Mouse (Mus musculus) urinary bladder, postnatal 10 days (tissue): ENCODE results near the gene Slc11a2.
"Not testable (repeated sequence)": the region's sequence is repeated elsewhere in the genome, so short reads cannot be mapped to it uniquely, and the experiment has no call there.

ENCODE experiments used
- DNase-seq: peaks from one replicate; pipeline ENCODE4 v3.0.0; 2022; ENCODE audit warnings: low spot score

The Slc11a2 gene

GRCm38 (mm10) chr15:100402798-100403197 is 22.1 kb downstream of the Slc11a2 start:
- no peak for DNase-seq

GRCm38 (mm10) chr15:100402347-100402746 is 22.5 kb downstream of the Slc11a2 start:
- no peak for DNase-seq

GRCm38 (mm10) chr15:100401811-100402210 is 23.1 kb downstream of the Slc11a2 start:
- no peak for DNase-seq

GRCm38 (mm10) chr15:100400592-100401250 is 24.2 kb downstream of the Slc11a2 start:
- no peak for DNase-seq

DNA sequence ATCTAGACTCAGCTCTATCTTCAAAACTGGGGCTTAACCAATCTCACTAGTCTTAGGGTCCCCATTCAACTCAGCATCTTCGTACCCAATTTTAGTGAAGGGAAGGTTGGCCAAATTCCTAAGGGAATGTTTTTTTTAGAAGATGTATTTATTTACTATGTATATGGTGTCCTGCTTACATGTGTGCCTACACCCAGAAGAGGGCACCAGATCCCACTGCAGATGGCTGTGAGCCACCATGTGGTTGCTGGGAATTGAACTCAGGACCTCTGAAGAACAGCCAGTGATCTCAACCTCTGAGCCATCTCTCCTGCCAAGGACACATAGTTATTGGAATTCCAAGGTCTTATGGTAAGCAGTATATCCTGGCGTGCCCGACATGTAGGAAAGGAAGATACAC is 29.3 kb downstream of the Slc11a2 start:
- DNase-seq: no peak

- DNase-seq: no peak
These were observed 31.9 kb downstream of the Slc11a2 start for GRCm38 (mm10) chr15:100393016-100393415.

GRCm38 (mm10) chr15:100391599-100391998 is 33.3 kb downstream of the Slc11a2 start:
- DNase-seq: no peak

- no peak for DNase-seq
These were observed 33.8 kb downstream of the Slc11a2 start for GRCm38 (mm10) chr15:100391066-100391465.

- DNase-seq: no peak
These were observed 36.0 kb downstream of the Slc11a2 start for GRCm38 (mm10) chr15:100388886-100389285.

DNA sequence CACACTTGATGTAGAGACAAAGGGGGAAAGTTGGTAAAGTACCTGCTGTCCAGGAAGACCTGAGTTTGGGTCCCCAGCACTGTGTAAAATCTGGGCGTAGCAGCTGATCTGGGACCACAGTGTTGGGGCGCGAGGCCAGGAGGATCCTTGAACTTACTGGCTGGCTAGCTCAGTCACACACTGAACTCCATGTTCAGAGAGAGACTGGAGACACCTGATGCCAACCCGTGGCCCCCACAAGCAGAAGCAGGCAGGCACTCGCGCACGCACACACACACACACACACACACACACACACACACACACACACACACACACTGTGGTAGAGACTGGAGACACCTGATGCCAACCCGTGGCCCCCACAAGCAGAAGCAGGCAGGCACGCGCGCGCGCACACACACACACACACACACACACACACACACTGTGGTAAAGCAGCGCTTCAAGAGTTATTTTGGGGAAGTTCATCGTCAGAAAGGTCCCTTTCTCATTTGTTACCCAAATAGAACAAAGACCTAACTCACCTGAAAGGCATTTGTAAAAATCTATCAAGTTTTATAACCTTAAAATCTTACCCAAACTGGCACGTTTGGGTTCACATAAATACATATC is 36.5 kb downstream of the Slc11a2 start:
- DNase-seq: no peak

DNA sequence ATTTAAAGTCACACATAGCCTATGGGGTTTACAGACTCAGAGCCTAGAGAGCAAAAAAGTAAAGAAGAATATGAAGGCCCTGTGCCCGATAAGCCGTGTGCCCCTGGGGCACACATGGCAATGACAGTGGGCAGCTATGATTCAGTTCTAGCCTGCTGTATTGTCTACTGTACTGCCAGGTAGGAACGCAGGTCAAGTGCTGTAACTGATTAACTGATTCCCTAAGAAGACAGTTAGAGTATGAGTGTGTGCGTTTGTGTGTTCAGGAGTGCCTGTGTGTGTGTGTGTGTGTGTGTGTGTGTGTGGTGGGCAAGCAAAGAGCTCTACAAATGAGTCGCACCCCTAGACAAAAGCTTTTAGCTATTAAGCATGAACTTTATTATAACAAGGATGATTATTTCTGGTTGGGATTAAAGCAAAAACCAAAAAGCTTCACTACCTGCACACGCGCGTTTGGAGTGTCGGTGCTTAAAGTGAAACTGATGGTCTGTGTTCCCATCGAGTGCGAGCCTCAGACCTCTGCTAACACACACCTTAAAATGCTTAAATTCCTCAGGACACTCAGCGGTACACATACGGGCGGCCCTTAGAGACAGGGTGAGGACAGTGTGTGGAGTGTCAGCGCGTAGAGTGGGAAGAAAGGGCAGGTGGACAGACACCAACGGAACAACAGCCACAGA is 37.2 kb downstream of the Slc11a2 start:
- no peak for DNase-seq

DNA sequence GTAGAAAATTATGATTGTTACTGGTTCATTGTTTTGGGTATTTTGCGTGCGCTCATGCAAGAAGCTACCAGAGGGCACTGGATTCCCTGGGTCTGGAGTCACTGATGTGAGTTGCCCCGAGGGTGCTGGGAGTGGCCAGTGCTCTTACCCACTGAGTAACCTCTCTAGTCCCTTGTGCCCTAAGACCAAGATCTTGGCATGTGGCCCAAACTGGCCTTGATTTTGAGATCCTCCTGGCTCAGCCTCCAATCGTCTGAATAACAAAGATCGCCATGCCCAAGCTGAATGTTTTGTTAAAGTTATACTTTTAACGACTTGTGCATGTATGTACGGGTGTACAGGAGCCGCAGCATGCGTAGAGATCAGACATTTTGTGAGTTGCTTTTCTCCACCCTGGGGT is 39.2 kb downstream of the Slc11a2 start:
- no peak for DNase-seq

- DNase-seq: no peak
These were observed 44.8 kb downstream of the Slc11a2 start for GRCm38 (mm10) chr15:100380104-100380503.

DNA sequence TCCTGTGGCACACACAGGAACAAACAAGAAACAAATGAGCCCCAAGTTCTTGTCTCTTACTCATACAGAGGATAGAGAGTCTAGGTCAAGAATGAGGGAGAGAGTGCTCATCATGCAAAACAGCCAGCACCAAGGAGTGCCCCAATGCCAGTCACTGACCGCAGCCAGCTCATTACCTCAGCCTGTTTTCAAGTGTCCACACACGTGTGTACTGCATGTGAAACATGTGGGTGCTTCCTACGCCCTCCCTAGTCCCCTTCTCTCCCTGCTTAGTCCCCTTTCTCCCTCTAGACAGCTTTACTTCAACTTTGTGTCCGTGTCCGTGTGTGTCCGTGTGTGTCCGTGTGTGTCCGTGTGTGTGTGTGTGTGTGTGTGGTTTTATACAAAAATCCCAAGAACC is 45.2 kb downstream of the Slc11a2 start:
- no peak for DNase-seq

DNA sequence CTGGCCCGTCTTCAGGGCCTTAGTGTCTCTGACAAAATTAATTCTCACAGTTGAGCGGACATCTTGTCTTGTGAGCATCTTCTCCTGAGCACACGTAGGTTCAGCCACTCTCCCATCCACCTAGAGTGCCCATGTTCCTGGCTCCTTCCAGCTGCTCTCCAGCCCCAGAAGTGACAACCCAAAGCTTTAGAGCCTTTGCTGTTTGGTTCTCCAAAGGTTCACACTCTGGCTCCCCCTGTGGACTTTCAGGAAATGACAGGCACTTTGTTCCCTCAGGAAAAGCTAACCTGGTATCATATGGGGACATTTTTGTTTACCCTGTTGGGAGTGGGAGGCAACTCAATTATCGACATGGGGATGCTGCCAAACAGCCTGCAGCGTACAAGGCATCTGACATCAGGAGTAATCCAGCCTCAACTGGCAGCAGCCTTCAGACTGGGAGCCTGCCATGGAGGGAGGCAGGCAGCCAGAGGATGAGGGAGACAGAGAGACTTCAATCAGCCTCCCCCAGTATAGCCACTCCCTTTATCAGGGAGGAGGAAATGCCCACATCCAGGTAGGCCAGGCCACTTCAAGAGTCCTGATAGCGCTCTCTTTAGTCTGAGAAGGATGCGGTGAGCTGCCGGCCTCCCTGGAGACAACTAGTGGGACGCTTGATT is 46.9 kb downstream of the Slc11a2 start:
- DNase-seq: not testable (repeated sequence)

GRCm38 (mm10) chr15:100375066-100375465 is 49.8 kb downstream of the Slc11a2 start:
- no peak for DNase-seq

DNA sequence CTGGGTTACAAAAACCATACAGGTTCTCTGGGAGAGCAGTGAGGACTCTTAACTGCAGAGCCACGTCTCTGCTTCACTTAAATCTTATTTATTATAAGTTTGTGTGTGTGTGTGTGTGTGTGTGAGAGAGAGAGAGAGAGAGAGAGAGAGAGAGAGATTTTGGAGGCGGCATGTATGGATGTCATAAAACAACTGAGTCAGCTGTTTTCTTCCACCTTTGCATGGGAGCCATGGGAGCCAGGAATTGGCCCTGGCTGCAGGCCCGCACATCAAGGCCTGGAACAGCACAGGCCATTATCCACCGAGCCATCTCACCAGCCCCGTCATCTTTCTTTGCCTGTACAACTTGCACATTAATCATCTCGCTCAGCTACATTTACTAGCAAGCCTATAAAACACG is 57.8 kb downstream of the Slc11a2 start:
- DNase-seq: no peak

- DNase-seq: not testable (repeated sequence)
These were observed 58.9 kb downstream of the Slc11a2 start for GRCm38 (mm10) chr15:100365967-100366366.

GRCm38 (mm10) chr15:100364242-100364641 is 60.6 kb downstream of the Slc11a2 start, which contains the start of gene Higd1c:
Higd1c (plus strand) TSS chr15:100364542.
- DNase-seq: no peak

- no peak for DNase-seq
These were observed 69.0 kb downstream of the Slc11a2 start for GRCm38 (mm10) chr15:100355876-100356275.

GRCm38 (mm10) chr15:100353399-100353798 is 71.5 kb downstream of the Slc11a2 start:
- not testable (repeated sequence) for DNase-seq

DNA sequence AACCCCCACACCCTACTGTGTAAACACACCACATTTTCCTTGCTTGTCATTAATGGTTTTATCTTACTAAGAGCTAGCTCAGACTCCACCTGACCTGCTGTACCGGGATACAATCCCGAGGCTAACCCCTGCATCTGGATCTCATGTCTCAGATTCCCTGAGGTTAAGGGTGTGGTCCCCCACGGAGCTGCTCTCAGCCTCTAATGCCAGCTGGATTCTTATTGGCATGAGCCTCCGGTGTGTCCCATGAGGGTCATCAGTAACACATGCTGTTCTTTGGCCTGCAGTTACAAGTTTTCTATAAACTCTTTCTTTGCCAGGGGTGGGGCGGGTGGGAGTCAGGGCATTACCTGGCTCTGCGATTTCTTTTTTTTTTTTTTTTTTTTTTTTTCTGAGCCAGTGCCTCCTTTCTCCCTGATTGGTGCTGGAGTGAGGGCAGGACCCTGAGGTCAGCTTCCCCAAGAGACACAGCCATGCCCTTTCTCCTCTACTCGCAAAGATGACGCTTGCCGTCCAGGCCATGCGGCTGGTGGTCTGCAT is 72.1 kb downstream of the Slc11a2 start, which contains the start of the genes Methig1 and Mettl7a2:
TSS of gene Methig1 (plus strand) at position 439 of the 540 bp plus-strand sequence.
TSS of gene Mettl7a2 (plus strand) at position 490 of the 540 bp plus-strand sequence.
- DNase-seq: no peak
